Mouse (Mus musculus): ENCODE results near the gene Lrrc28. TPM values are rescaled to one million over a fixed set of nuclear protein-coding genes. Genes with fewer than 3 reads are reported as not detected.

Lrrc28 gene
- polyA plus RNA-seq, 1 experiment from 2014 or later, result 26.3 TPM

DNA sequence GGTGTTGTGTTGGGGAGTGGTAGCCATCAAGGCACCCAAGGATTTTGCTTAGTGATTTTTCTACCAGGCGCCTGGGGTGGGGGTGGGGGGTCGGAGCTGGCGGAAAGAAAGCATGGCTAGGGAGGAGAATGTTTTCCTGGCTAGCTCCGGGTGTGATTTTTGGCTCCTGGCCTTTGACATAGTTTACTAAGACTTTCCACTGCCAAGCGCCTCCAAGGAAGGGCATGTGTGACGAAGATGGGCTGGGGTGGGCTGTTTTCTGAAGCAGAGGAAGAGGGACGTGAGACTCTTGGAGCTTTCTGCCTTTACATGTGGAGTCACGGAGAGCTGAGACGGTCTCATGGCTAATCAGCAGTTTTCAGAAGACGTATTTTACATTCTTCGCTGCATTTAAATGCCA lies 173.8 kb downstream of the Lrrc28 start:
- no peaks in the 10 kb centered on the region for H3K36me3 ChIP-seq (ENCODE audit: control insufficient read depth, insufficient read depth, low read length)
- no peak for DNase-seq (ENCODE audit: low spot score)
- H3K4me3 ChIP-seq (ENCODE audit: low read depth, low read length), result no peak overlapping the region
- WGBS, result 74% methylated on average over 11 of the region's 11 CpGs
- H3K4me1 ChIP-seq (replicated peaks; ENCODE audit: control insufficient read depth, insufficient read depth, low read length), result no peaks in the 10 kb centered on the region; the same call in 1 of the 2 replicates
- no peak for ATAC-seq (ENCODE audit: low FRiP score)
- no peaks in the 10 kb centered on the region for H3K9me3 ChIP-seq (ENCODE audit: control insufficient read depth, low read length)
- no peak overlapping the region for H3K9ac ChIP-seq (ENCODE audit: low read depth, low read length)
- no peaks in the 10 kb centered on the region for H3K27me3 ChIP-seq (ENCODE audit: control insufficient read depth, insufficient read depth, low read length)
- H3K4me2 ChIP-seq (replicated peaks; ENCODE audit: low read depth, low read length), result no peak overlapping the region
- no peak overlapping the region for H3K27ac ChIP-seq (ENCODE audit: low read depth, low read length)

DNA sequence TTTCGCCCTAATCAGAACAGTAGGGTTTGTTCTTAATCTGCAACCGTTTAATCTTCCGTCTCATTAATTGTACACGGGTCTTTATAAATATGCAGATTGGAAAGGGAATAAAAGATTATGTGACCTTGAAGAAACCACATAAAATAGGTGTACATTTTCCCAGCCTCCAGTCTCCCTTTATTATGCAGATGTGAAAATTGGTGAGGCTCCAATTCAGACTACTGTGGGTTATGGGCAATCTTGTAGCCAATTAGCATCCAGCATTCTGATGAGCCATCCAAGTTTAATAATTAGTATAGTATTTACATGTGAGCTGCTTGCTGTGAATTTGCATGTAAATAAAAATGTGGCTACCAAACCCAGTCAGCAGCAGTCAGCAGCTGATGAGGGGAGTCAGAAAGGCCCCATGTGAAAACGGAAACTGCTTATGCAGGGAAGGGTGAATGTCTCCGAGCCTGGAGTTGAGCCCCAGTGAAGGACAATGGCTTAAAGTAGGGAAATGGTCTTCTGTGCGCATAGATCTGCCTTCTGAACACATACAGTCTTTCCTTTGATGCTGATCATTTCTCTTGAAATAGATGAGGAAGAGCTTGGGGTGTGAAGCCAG lies 176.2 kb downstream of the Lrrc28 start:
- H3K4me2 ChIP-seq (replicated peaks; ENCODE audit: low read depth, low read length), result no peak overlapping the region
- WGBS, result 62% methylated on average over 7 of the region's 7 CpGs
- ATAC-seq (ENCODE audit: low FRiP score), result peak; percentile 75
- DNase-seq (ENCODE audit: low spot score), result no peak
- no peak overlapping the region for H3K4me3 ChIP-seq (ENCODE audit: low read depth, low read length)
- H3K9me3 ChIP-seq (ENCODE audit: control insufficient read depth, low read length), result no peaks in the 10 kb centered on the region
- no peaks in the 10 kb centered on the region for H3K27me3 ChIP-seq (ENCODE audit: control insufficient read depth, insufficient read depth, low read length)
- 0 out of 2 replicates have a peak overlapping the region, but pooled peaks have one; percentile 18 for H3K27ac ChIP-seq (ENCODE audit: low read depth, low read length)
- no peak overlapping the region for H3K9ac ChIP-seq (ENCODE audit: low read depth, low read length)
- peaks cover 4% of the 10 kb centered on the region; the same call in 1 of the 2 replicates for H3K4me1 ChIP-seq (replicated peaks; ENCODE audit: control insufficient read depth, insufficient read depth, low read length)
- no peaks in the 10 kb centered on the region for H3K36me3 ChIP-seq (ENCODE audit: control insufficient read depth, insufficient read depth, low read length)

DNA sequence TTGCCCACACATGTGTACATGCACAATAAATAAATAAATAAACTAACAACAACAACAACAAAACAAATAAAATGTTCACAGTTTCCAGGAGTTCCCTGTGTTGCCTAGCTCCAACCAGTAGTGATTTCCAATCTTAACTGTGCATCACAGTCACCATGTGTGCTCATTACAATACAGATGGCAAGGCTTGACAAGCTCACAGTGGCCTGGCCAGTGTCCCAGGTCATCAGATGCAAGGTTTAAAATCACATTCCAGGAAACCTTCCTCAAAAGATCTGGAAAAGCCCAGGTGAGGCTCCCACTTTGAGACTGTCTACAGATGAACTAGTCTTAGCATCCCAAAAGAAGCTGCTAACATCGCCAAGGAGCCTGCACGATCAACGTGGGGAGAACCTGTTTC lies 176.9 kb downstream of the Lrrc28 start:
- Histone ChIP-seq H3K9ac (ENCODE audit: low read depth, low read length) (no peak overlapping the region), H3K9me3 (ENCODE audit: control insufficient read depth, low read length) (no peaks in the 10 kb centered on the region), H3K4me2 (replicated peaks; ENCODE audit: low read depth, low read length) (no peak overlapping the region), H3K27me3 (ENCODE audit: control insufficient read depth, insufficient read depth, low read length) (no peaks in the 10 kb centered on the region), H3K4me1 (replicated peaks; ENCODE audit: control insufficient read depth, insufficient read depth, low read length) (peaks cover 4% of the 10 kb centered on the region), H3K27ac (ENCODE audit: low read depth, low read length) (no peak overlapping the region), H3K4me3 (ENCODE audit: low read depth, low read length) (no peak overlapping the region), H3K36me3 (ENCODE audit: control insufficient read depth, insufficient read depth, low read length) (no peaks in the 10 kb centered on the region)
- DNase-seq (ENCODE audit: low spot score), result no peak
- WGBS, result 94% methylated on average over 3 of the region's 3 CpGs
- no peak for ATAC-seq (ENCODE audit: low FRiP score)

DNA sequence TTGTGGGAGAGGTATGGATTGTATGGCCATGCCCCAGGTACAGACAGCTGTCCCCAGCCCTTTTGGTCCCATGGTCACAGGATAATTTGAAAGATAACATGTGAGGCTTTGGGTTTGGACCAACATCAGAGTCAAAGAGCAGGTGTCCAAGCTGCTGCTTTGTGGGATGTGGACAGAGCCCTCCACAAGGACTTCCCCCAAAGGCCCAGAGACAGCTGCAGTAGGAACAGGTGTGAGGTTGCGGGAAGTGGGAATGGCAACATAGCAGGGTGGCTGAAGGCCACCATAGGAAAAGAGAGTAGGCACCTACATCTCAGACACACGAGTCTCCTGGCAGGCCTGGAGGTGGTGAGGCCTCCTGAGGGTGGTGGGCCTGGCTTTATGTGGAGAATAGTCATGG lies 178.7 kb downstream of the Lrrc28 start:
- ATAC-seq (ENCODE audit: low FRiP score) (no peak), DNase-seq (ENCODE audit: low spot score) (no peak)
- 91% methylated on average over 2 of the region's 2 CpGs for WGBS
- Histone ChIP-seq H3K9ac (ENCODE audit: low read depth, low read length) (no peak overlapping the region), H3K36me3 (ENCODE audit: control insufficient read depth, insufficient read depth, low read length) (no peaks in the 10 kb centered on the region), H3K9me3 (ENCODE audit: control insufficient read depth, low read length) (no peaks in the 10 kb centered on the region), H3K27me3 (ENCODE audit: control insufficient read depth, insufficient read depth, low read length) (no peaks in the 10 kb centered on the region), H3K4me2 (replicated peaks; ENCODE audit: low read depth, low read length) (no peak overlapping the region), H3K4me1 (replicated peaks; ENCODE audit: control insufficient read depth, insufficient read depth, low read length) (peaks cover 4% of the 10 kb centered on the region), H3K4me3 (ENCODE audit: low read depth, low read length) (no peak overlapping the region), H3K27ac (ENCODE audit: low read depth, low read length) (no peak overlapping the region)

DNA sequence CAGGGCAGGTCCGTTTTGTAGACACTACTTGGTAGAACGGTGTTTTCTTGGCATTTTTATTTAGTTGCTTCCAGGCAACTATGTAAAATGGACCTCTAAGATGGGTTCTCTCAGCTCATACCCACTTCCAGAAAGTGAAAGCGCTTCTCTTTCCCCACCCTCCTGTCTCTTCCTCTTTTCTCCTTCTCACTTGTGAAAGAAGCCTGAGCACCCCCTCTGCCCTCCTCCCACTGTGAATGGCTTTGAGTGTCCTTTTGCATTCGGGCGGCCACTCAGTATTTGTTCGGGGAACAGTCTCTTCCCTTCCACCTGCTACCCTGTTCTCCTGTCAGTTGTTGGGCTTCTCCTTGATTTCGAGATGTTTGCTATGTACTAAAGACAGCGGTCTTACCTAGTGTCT lies 180.4 kb downstream of the Lrrc28 start:
- no peak overlapping the region for H3K4me2 ChIP-seq (replicated peaks; ENCODE audit: low read depth, low read length)
- H3K27ac ChIP-seq (ENCODE audit: low read depth, low read length), result no peak overlapping the region
- H3K9me3 ChIP-seq (ENCODE audit: control insufficient read depth, low read length), result no peaks in the 10 kb centered on the region
- no peak overlapping the region for H3K9ac ChIP-seq (ENCODE audit: low read depth, low read length)
- ATAC-seq (ENCODE audit: low FRiP score) (no peak), DNase-seq (ENCODE audit: low spot score) (no peak)
- H3K4me1 ChIP-seq (replicated peaks; ENCODE audit: control insufficient read depth, insufficient read depth, low read length), result peaks cover 4% of the 10 kb centered on the region
- H3K4me3 ChIP-seq (ENCODE audit: low read depth, low read length), result no peak overlapping the region
- WGBS, result 83% methylated on average over 8 of the region's 8 CpGs
- H3K36me3 ChIP-seq (ENCODE audit: control insufficient read depth, insufficient read depth, low read length), result no peaks in the 10 kb centered on the region
- no peaks in the 10 kb centered on the region for H3K27me3 ChIP-seq (ENCODE audit: control insufficient read depth, insufficient read depth, low read length)

DNA sequence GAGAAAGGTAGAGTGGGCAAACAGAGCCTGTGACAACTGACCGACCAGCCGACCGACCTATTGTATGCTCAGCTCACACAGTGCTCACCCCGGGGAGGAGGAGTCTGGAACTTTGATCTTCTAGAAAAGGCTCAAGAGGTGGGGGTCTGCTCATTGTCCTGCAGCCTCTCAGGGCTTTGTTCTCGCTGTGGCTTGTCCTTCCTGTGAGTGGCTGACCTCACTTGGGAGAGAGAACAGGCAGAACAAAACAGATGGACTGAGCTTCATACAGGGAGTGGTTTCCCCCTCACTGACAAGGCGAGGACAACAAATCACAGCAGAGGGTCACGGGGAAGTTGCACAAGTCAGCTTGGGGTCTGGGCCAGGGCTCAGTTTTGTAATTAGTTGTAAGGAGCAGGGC lies 181.5 kb downstream of the Lrrc28 start:
- H3K9ac ChIP-seq (ENCODE audit: low read depth, low read length), result no peak overlapping the region
- no peaks in the 10 kb centered on the region for H3K27me3 ChIP-seq (ENCODE audit: control insufficient read depth, insufficient read depth, low read length)
- 9% methylated on average over 7 of the region's 7 CpGs for WGBS
- H3K4me1 ChIP-seq (replicated peaks; ENCODE audit: control insufficient read depth, insufficient read depth, low read length), result peaks cover 4% of the 10 kb centered on the region
- no peak overlapping the region for H3K4me2 ChIP-seq (replicated peaks; ENCODE audit: low read depth, low read length)
- DNase-seq (ENCODE audit: low spot score) (peak; percentile 54), ATAC-seq (ENCODE audit: low FRiP score) (peak; percentile 56; the same call in 1 of the 2 replicates)
- no peaks in the 10 kb centered on the region for H3K36me3 ChIP-seq (ENCODE audit: control insufficient read depth, insufficient read depth, low read length)
- H3K27ac ChIP-seq (ENCODE audit: low read depth, low read length), result 0 out of 2 replicates have a peak overlapping the region, but pooled peaks have one; percentile 21
- no peak overlapping the region for H3K4me3 ChIP-seq (ENCODE audit: low read depth, low read length)
- no peaks in the 10 kb centered on the region for H3K9me3 ChIP-seq (ENCODE audit: control insufficient read depth, low read length)

Other genes with a start within 250 kb of the Lrrc28 start
- 32.4 and 33.3 TPM in 2 replicates for gene Ttc23, start 2.1 kb upstream of the Lrrc28 start, polyA plus RNA-seq (2014; fragmentation: Nextera tagmentation; extraction: Ambion mirVana)
- 2.3 and 2.4 TPM in 2 replicates for gene Synm, start 114.5 kb upstream of the Lrrc28 start, polyA plus RNA-seq (2014; fragmentation: Nextera tagmentation; extraction: Ambion mirVana)

All from hindbrain, embryonic 11.5 days (tissue).